Mouse (Mus musculus) cerebellum, postnatal 36 days (tissue): ENCODE measurements at regions not wholly inside any gene's neighbourhood (a gene's known extent, or its start where the extent isn't known, plus 50 kb on each side); places are given as distances from the start of the nearest gene placed in this dataset.

Experiments
- DNase-seq, 2 experiments: peaks; one replicate each; pipeline ENCODE4 v3.0.0; 2021 to 2022; ENCODE audit warnings: mixed read lengths in 2 of 2

DNA sequence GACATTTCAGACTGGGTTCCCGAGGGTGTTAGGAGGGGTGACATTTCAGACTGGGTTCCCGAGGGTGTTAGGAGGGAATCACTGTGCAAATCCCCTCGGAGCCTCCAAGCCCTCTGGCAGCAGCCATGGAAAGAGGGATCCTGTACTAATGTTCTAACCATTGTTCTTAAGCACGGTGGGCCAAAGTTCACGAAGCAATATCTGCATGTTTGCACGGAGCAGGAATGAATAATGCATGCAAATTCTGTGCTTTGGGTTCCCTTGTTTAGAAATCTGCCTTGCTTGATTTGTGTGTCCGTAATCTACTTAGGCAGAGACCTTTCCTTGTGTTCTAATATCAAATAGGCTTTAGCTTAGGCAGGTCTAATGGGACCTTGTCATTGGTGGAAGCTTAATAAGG lies 55.9 kb upstream of the Zfp280d start:
- DNase-seq: no peak

GRCm38 (mm10) chr9:72219892-72220291 lies 54.8 kb upstream of the Zfp280d start:
- no peak for DNase-seq

- DNase-seq: no peak
Observed at GRCm38 (mm10) chr9:72221333-72221732, 53.3 kb upstream of the Zfp280d start.
